Mouse (Mus musculus) stomach, postnatal 0 days (tissue): ENCODE measurements around the gene Gucd1.

ENCODE experiments used
- CTCF ChIP-seq: IDR thresholded peaks from 2 replicates; pipeline ENCODE4 v1.5.1; 2016; ENCODE audit warnings: antibody characterized with exemption, low read depth, mild to moderate bottlenecking, moderate library complexity
- EP300 ChIP-seq: optimal IDR thresholded peaks from 2 replicates; pipeline ENCODE3; 2016; ENCODE audit warnings: antibody characterized with exemption

- TF ChIP-seq CTCF (no peak), EP300 (no peak)
These were observed 7.3 kb downstream of the Gucd1 start for GRCm38 (mm10) chr10:75510446-75510845.
